Mouse (Mus musculus) brain, embryonic 18.5 days (tissue): ENCODE measurements at regions not wholly inside any gene's neighbourhood (a gene's known extent, or its start where the extent isn't known, plus 50 kb on each side); places are given as distances from the start of the nearest gene placed in this dataset.
A peak's percentile ranks its signal among the peaks of the same experiment; 100 is the strongest.

ENCODE experiments used
- DNase-seq: peaks from one replicate; pipeline ENCODE4 v3.0.0-alpha.2; 2012; ENCODE audit warnings: low read depth, low spot score

- no peak for DNase-seq
Measured at GRCm38 (mm10) chr3:102663711-102664110, 70.6 kb upstream of the Tspan2 start.

- no peak for DNase-seq
Measured at GRCm38 (mm10) chr3:102664665-102665190, 69.6 kb upstream of the Tspan2 start.

- no peak for DNase-seq
Measured at GRCm38 (mm10) chr3:102667796-102668195, 66.5 kb upstream of the Tspan2 start.

GRCm38 (mm10) chr3:102668556-102668955 lies 65.8 kb upstream of the Tspan2 start:
- DNase-seq = no peak

GRCm38 (mm10) chr3:102669951-102670350 lies 64.4 kb upstream of the Tspan2 start:
- no peak for DNase-seq

- no peak for DNase-seq
Measured at GRCm38 (mm10) chr3:102670557-102670956, 63.8 kb upstream of the Tspan2 start.

GRCm38 (mm10) chr3:102670972-102671371 lies 63.4 kb upstream of the Tspan2 start:
- DNase-seq = no peak

- DNase-seq = no peak
Measured at GRCm38 (mm10) chr3:102673506-102673905, 60.8 kb upstream of the Tspan2 start.

- no peak for DNase-seq
Measured at GRCm38 (mm10) chr3:102674068-102674467, 60.3 kb upstream of the Tspan2 start.

GRCm38 (mm10) chr3:102676946-102677534 lies 57.3 kb upstream of the Tspan2 start:
- peak; percentile 37 for DNase-seq

GRCm38 (mm10) chr3:102678516-102678915 lies 55.8 kb upstream of the Tspan2 start:
- DNase-seq = no peak

GRCm38 (mm10) chr3:102682424-102682823 lies 51.9 kb upstream of the Tspan2 start:
- DNase-seq = no peak

- no peak for DNase-seq
Measured at GRCm38 (mm10) chr3:102683541-102683940, 50.8 kb upstream of the Tspan2 start.
